Mouse (Mus musculus) adrenal gland, adult 8-10 months (tissue): Measurements from ENCODE around the gene Glyatl3. TPM values are rescaled to one million over a fixed set of nuclear protein-coding genes. Genes with fewer than 3 reads are reported as not detected.

ENCODE experiments used
- DNase-seq: peaks from one replicate; pipeline ENCODE4 v3.0.0; 2022
- total RNA-seq, 4 experiments: library from RNA; stranded (reverse); gene quantifications; 2 replicates each; pipeline ENCODE4 v1.2.4; 2022

The Glyatl3 gene
- total RNA-seq, 4 experiments from 2014 or later: not detected

DNA sequence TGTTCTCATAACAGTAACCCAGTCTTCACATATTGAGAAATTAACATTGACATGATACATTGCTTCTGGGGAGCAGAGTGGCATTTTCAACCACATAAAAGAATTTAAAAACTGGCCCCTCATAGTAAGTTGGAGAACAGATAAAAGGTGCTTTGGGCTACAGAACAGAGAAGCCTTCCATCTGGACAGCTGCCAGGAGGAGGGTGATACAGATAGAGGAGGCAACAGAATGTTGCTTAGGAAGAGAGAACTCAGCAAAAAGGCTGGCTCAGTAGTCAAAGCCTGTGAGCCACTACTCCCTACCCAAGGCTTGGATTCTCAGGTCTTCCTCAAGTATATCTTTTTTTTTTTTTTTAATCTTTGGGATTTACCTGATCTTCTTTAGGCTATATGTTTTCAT lies 59.1 kb downstream of the Glyatl3 start:
- no peak for DNase-seq

Other genes with a start within 250 kb of the Glyatl3 start
- gene Esp1, start 187.2 kb downstream of the Glyatl3 start, total RNA-seq: not detected
- gene Crisp2, start 107.3 kb downstream of the Glyatl3 start, total RNA-seq: not detected
- not detected for gene Rhag, start 103.2 kb downstream of the Glyatl3 start, total RNA-seq
- gene 9130008F23Rik, start 33.8 kb downstream of the Glyatl3 start, total RNA-seq: 1 to 10 TPM in 2 of 4 experiments, under 1 TPM in 2; 0.49 to 1.4 (median 1.0) TPM
- 100 to 1,000 TPM; 114 to 181 (median 161) TPM for gene Mut, start 20.3 kb upstream of the Glyatl3 start, total RNA-seq
- gene Cenpq, start 20.7 kb upstream of the Glyatl3 start, total RNA-seq: 1 to 10 TPM; 6.9 to 9.8 (median 8.1) TPM